Mouse (Mus musculus) monocyte, adult 2 months (primary cell): ENCODE measurements around the gene Srpk1.
"Not testable (repeated sequence)": the region's sequence is repeated elsewhere in the genome, so short reads cannot be mapped to it uniquely, and the experiment has no call there.

ENCODE experiments used
- DNase-seq, 2 experiments: peaks; one replicate each; pipeline ENCODE4 v3.0.0; 2022; ENCODE audit warnings: low spot score in 2 of 2, low read depth in 1 of 2

The Srpk1 gene

GRCm38 (mm10) chr17:28557772-28558171 lies 64.7 kb downstream of the Srpk1 start:
- no peak for DNase-seq

GRCm38 (mm10) chr17:28556635-28557396 lies 65.7 kb downstream of the Srpk1 start:
- no peak for DNase-seq

- not testable (repeated sequence) for DNase-seq
Observed at GRCm38 (mm10) chr17:28554021-28554420, 68.5 kb downstream of the Srpk1 start.

DNA sequence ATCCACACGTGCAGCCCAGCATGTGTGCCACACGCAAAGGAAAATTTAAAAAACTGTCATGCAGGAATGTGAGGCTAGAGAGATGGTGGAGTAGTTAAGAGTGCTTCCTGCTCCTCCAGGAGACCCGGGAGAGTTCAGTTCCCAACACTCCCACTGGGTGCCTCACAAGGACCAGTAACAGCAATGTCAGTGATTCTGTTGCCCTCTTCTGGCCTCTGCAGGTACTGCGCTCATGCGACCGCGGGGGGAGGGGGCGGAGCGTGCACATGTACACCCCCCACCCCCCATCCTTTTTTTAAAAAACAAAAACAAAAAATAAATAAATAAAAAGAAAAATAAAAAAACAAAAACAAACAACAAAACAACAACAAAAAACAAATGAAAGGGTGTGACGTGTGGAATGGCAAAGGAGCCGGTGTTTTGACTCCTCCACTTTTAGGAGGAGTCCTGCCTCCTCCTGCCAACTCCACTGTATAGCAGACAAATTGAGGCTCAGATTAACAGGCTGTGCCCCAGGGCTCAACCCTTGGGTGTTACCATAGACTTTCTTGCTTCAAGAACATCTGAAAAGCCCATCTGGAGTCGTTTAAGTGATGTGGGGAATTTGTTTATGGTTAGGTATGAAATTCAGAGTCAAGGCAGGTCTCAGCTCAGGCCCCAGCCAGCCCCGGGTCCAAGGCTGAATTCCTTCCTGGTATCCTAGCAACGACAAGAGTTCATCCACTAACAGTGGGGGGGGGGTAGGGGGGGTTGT lies 69.3 kb downstream of the Srpk1 start:
- DNase-seq = peak; percentile 19 to 46

- no peak for DNase-seq
Observed at GRCm38 (mm10) chr17:28549111-28549510, 73.4 kb downstream of the Srpk1 start, which contains the start of gene Clpsl2. Clpsl2 (plus strand) TSS chr17:28549411.

GRCm38 (mm10) chr17:28548550-28548949 lies 74.0 kb downstream of the Srpk1 start:
- no peak for DNase-seq

- no peak for DNase-seq
Observed at GRCm38 (mm10) chr17:28546925-28547324, 75.6 kb downstream of the Srpk1 start.

DNA sequence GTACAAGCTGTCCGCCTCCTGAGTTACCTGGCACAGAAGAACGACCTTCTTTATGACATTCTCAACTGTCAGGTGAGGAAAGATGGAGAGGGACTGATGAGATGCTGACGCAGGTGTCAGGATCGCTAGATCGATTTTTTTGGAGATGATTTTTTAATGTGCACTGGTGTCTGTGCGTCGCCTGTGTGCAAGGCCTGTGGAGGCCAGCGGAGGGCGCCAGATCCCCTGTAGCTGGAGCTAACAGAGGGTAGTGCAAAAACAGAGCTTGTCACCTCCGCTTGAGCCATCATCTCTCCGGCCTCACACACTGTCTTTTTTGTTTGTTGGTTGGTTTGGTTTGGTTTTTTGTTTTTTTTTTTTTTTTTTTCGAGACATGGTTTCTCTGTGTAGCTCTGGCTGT lies 84.6 kb downstream of the Srpk1 start:
- DNase-seq = no peak
